Mouse (Mus musculus) adipocyte (in vitro differentiated cells): ENCODE measurements at regions not wholly inside any gene's neighbourhood (a gene's known extent, or its start where the extent isn't known, plus 50 kb on each side); places are given as distances from the start of the nearest gene placed in this dataset.

Experiments
- DNase-seq: peaks from one replicate; pipeline ENCODE4 v3.0.0-alpha.2; 2016; ENCODE audit warnings: low spot score

GRCm38 (mm10) chr4:140402319-140402718 is 155.7 kb upstream of the Igsf21 start:
- no peak for DNase-seq

GRCm38 (mm10) chr4:140401632-140402031 is 155.0 kb upstream of the Igsf21 start:
- no peak for DNase-seq

GRCm38 (mm10) chr4:140396548-140396947 is 150.0 kb upstream of the Igsf21 start:
- no peak for DNase-seq

GRCm38 (mm10) chr4:140392290-140392689 is 145.7 kb upstream of the Igsf21 start:
- DNase-seq = no peak

- peak; percentile 6 for DNase-seq
These were observed 144.2 kb upstream of the Igsf21 start for GRCm38 (mm10) chr4:140390684-140391234.

GRCm38 (mm10) chr4:140385686-140386085 is 139.1 kb upstream of the Igsf21 start:
- DNase-seq = no peak

GRCm38 (mm10) chr4:140385226-140385625 is 138.6 kb upstream of the Igsf21 start:
- DNase-seq = no peak

- DNase-seq = no peak
These were observed 137.0 kb upstream of the Igsf21 start for GRCm38 (mm10) chr4:140383596-140383995.

GRCm38 (mm10) chr4:140380733-140381132 is 134.1 kb upstream of the Igsf21 start:
- no peak for DNase-seq

- no peak for DNase-seq
These were observed 131.4 kb upstream of the Igsf21 start for GRCm38 (mm10) chr4:140377941-140378340.

- DNase-seq = no peak
These were observed 126.2 kb upstream of the Igsf21 start for GRCm38 (mm10) chr4:140372586-140373325.

GRCm38 (mm10) chr4:140371426-140372213 is 125.0 kb upstream of the Igsf21 start:
- no peak for DNase-seq

GRCm38 (mm10) chr4:140366975-140367680 is 120.5 kb upstream of the Igsf21 start:
- no peak for DNase-seq

GRCm38 (mm10) chr4:140358846-140359245 is 112.3 kb upstream of the Igsf21 start:
- DNase-seq = no peak

- peak; percentile 66 for DNase-seq
These were observed 111.5 kb upstream of the Igsf21 start for GRCm38 (mm10) chr4:140358103-140358502.

- DNase-seq = no peak
These were observed 108.6 kb upstream of the Igsf21 start for GRCm38 (mm10) chr4:140355144-140355550.

GRCm38 (mm10) chr4:140348802-140349201 is 102.2 kb upstream of the Igsf21 start:
- no peak for DNase-seq

GRCm38 (mm10) chr4:140330138-140330537 is 83.6 kb upstream of the Igsf21 start:
- no peak for DNase-seq

GRCm38 (mm10) chr4:140326706-140327440 is 80.3 kb upstream of the Igsf21 start:
- DNase-seq = peak; percentile 2

- no peak for DNase-seq
These were observed 79.1 kb upstream of the Igsf21 start for GRCm38 (mm10) chr4:140325677-140326052.

- no peak for DNase-seq
These were observed 78.5 kb upstream of the Igsf21 start for GRCm38 (mm10) chr4:140324971-140325676.
